17 mouse cellular contexts compared by ENCODE assay signal in the genomic region with DNA sequence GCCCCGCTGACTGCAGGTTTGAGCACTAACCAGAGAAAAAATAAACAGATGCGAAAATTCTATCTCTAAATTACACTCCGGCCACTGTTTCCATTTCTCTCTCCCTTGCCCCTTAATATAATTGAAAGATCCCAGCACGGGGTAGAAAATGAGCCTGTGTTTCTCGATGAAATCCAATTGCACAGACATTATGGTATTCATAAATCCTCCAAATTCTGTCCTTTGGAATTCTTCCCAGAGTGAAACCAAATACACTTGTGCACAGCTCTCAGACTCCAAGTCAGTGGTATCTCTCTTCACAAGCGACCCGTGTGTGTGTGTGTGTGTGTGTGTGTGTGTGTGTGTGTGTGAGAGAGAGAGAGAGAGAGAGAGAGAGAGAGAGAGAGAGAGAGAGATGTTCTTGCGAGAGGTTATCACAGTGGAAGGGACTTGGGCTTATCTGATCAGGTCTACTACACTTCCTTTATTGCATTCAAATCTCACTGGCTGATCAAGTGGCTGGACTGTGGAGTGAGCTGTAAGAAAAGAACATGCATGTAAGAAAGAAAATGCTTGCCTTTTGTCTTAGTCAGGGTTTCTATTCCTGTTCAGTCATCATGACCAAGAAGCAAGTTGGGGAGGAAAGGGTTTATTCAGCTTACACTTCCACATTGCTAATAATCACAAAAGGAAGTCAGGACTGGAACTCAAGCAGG.
A peak's percentile ranks its signal among the peaks of the same experiment; 100 is the strongest.
DNase-seq lines count a peak whose midpoint lies in the region; ATAC-seq and TF ChIP-seq lines count a peak whose summit lies in the region.
"Had no signal": no experiment of that assay in that cellular context is flagged by ENCODE, and none has a peak within 500 bp of the region (broad histone marks: within the 10 kb centered on the region; RNA-seq: fewer than 3 reads in every experiment).

No protein-coding gene starts in this region.

- no peak for DNase-seq in intestine, embryonic 14.5 days (ENCODE audit: low spot score)
- DNase-seq in stomach, postnatal 0 days (ENCODE audit: low spot score) = no peak
- DNase-seq in cerebellum, postnatal 36 days = no peak
- no peak for DNase-seq in urinary bladder, postnatal 4 days (ENCODE audit: low spot score in 2 of 2)
- DNase-seq: adrenal gland, adult 2 months; cerebellum, postnatal 25 days; heart, adult 2 months; heart, postnatal 36 days; right cerebral cortex, postnatal 14 days; thymus, postnatal 14 days had no signal

- WGBS in intestine, embryonic 14.5 days = 45% methylated on average over 8 of the region's 8 CpGs
- 44% methylated on average over 8 of the region's 8 CpGs for WGBS in intestine, embryonic 16.5 days
- 40% methylated on average over 8 of the region's 8 CpGs for WGBS in stomach, embryonic 15.5 days
- WGBS in stomach, postnatal 0 days = 49% methylated on average over 8 of the region's 8 CpGs

- H3K9ac ChIP-seq in intestine, embryonic 14.5 days (ENCODE audit: low read length) = no peak overlapping the region
- no peak overlapping the region for H3K9ac ChIP-seq in intestine, embryonic 16.5 days (ENCODE audit: low read depth, low read length)
- H3K9ac ChIP-seq in stomach, embryonic 15.5 days = no peak overlapping the region
- H3K9ac ChIP-seq in stomach, postnatal 0 days (ENCODE audit: low read length) = no peak overlapping the region
- H3K9ac ChIP-seq: liver, embryonic 15.5 days had no signal

- H3K27ac ChIP-seq in intestine, embryonic 14.5 days (ENCODE audit: low read depth) = no peak overlapping the region
- no peak overlapping the region for H3K27ac ChIP-seq in intestine, embryonic 16.5 days (ENCODE audit: low read length)
- H3K27ac ChIP-seq in stomach, embryonic 15.5 days = peak overlapping the region; percentile 18; the same call in 1 of the 2 replicates
- no peak overlapping the region for H3K27ac ChIP-seq in stomach, postnatal 0 days (replicated peaks)
- H3K27ac ChIP-seq: heart, adult 2 months; liver, embryonic 15.5 days had no signal

- H3K36me3 ChIP-seq in intestine, embryonic 14.5 days (ENCODE audit: control insufficient read depth, insufficient read depth, low read length) = no peaks in the 10 kb centered on the region
- no peaks in the 10 kb centered on the region for H3K36me3 ChIP-seq in intestine, embryonic 16.5 days (ENCODE audit: control insufficient read depth, insufficient read depth, low read length)
- H3K36me3 ChIP-seq in stomach, embryonic 15.5 days = no peaks in the 10 kb centered on the region
- H3K36me3 ChIP-seq in stomach, postnatal 0 days (ENCODE audit: control insufficient read depth, insufficient read depth, low read length) = no peaks in the 10 kb centered on the region
- H3K36me3 ChIP-seq: liver, embryonic 15.5 days had no signal

- H3K4me1 ChIP-seq in intestine, embryonic 14.5 days (replicated peaks; ENCODE audit: control insufficient read depth, insufficient read depth, low read length) = peaks cover 6% of the 10 kb centered on the region; the same call in 1 of the 2 replicates
- no peaks in the 10 kb centered on the region; the same call in 1 of the 2 replicates for H3K4me1 ChIP-seq in intestine, embryonic 16.5 days (ENCODE audit: control insufficient read depth, insufficient read depth, low read length)
- H3K4me1 ChIP-seq in stomach, embryonic 15.5 days = peaks cover 11% of the 10 kb centered on the region
- H3K4me1 ChIP-seq in stomach, postnatal 0 days (replicated peaks; ENCODE audit: control insufficient read depth, insufficient read depth) = peaks cover 4% of the 10 kb centered on the region

- no peak overlapping the region for H3K4me3 ChIP-seq in intestine, embryonic 14.5 days (ENCODE audit: low read depth, low read length)
- no peak overlapping the region for H3K4me3 ChIP-seq in intestine, embryonic 16.5 days (ENCODE audit: low read length)
- no peak overlapping the region for H3K4me3 ChIP-seq in stomach, embryonic 15.5 days (replicated peaks)
- H3K4me3 ChIP-seq in stomach, postnatal 0 days (ENCODE audit: low read depth, low read length) = no peak overlapping the region
- H3K4me3 ChIP-seq: heart, adult 2 months; liver, embryonic 15.5 days had no signal

- no peak for TF ChIP-seq CTCF in stomach, postnatal 0 days (IDR thresholded peaks at IDR 0.05; ENCODE audit: low read depth)

- TF ChIP-seq EP300 in stomach, postnatal 0 days (optimal IDR thresholded peaks at IDR 0.05) = no peak

- H3K9me3 ChIP-seq in intestine, embryonic 14.5 days (ENCODE audit: control insufficient read depth, low read length) = no peaks in the 10 kb centered on the region
- no peaks in the 10 kb centered on the region for H3K9me3 ChIP-seq in intestine, embryonic 16.5 days (ENCODE audit: control insufficient read depth, low read length)
- H3K9me3 ChIP-seq in stomach, embryonic 15.5 days = no peaks in the 10 kb centered on the region
- H3K9me3 ChIP-seq in stomach, postnatal 0 days (ENCODE audit: control insufficient read depth, low read length) = no peaks in the 10 kb centered on the region
- H3K9me3 ChIP-seq: liver, embryonic 15.5 days had no signal

- H3K27me3 ChIP-seq in intestine, embryonic 14.5 days (replicated peaks; ENCODE audit: control insufficient read depth, insufficient read depth, low read length) = no peaks in the 10 kb centered on the region
- H3K27me3 ChIP-seq in intestine, embryonic 16.5 days (replicated peaks; ENCODE audit: control insufficient read depth, insufficient read depth, low read length) = no peaks in the 10 kb centered on the region
- H3K27me3 ChIP-seq in stomach, embryonic 15.5 days (replicated peaks) = no peaks in the 10 kb centered on the region
- H3K27me3 ChIP-seq in stomach, postnatal 0 days (ENCODE audit: control insufficient read depth, insufficient read depth, low read length) = no peaks in the 10 kb centered on the region
- H3K27me3 ChIP-seq: liver, embryonic 15.5 days; Patski had no signal

- no peak for ATAC-seq in intestine, embryonic 14.5 days (replicated peaks; ENCODE audit: low FRiP score, low TSS enrichment, low read depth)
- no peak for ATAC-seq in intestine, embryonic 16.5 days
- no peak for ATAC-seq in stomach, embryonic 15.5 days (ENCODE audit: insufficient read depth, low FRiP score, low read depth)
- ATAC-seq in stomach, postnatal 0 days (ENCODE audit: low FRiP score, low TSS enrichment) = no peak
- peak; percentile 52 for ATAC-seq in megakaryocyte, adult 5-6 weeks (ENCODE audit: poor library complexity, severe bottlenecking)
- ATAC-seq: CD4-positive, CD25-positive, alpha-beta regulatory T cell, adult 4 months; intestine, postnatal 0 days; Patski had no signal

- 0 out of 2 replicates have a peak overlapping the region, but pooled peaks have one; percentile 15 for H3K4me2 ChIP-seq in intestine, embryonic 14.5 days (ENCODE audit: low read length)
- no peak overlapping the region for H3K4me2 ChIP-seq in intestine, embryonic 16.5 days (ENCODE audit: low read depth, low read length)
- H3K4me2 ChIP-seq in stomach, embryonic 15.5 days = 0 out of 2 replicates have a peak overlapping the region, but pooled peaks have one; percentile 5
- H3K4me2 ChIP-seq in stomach, postnatal 0 days (replicated peaks; ENCODE audit: low read depth) = no peak overlapping the region
- H3K4me2 ChIP-seq: liver, embryonic 15.5 days had no signal

Comparison
In these comparisons a context has a peak if more than half of its experiments do, and no peak if none do; other contexts are left out.
1. H3K4me2 ChIP-seq: peak in intestine, embryonic 14.5 days (single experiment) and stomach, embryonic 15.5 days (single experiment); none in intestine, embryonic 16.5 days (single experiment) and stomach, postnatal 0 days (single experiment).